Comparison of ENCODE assay signal across 23 mouse cellular contexts in the genomic region with DNA sequence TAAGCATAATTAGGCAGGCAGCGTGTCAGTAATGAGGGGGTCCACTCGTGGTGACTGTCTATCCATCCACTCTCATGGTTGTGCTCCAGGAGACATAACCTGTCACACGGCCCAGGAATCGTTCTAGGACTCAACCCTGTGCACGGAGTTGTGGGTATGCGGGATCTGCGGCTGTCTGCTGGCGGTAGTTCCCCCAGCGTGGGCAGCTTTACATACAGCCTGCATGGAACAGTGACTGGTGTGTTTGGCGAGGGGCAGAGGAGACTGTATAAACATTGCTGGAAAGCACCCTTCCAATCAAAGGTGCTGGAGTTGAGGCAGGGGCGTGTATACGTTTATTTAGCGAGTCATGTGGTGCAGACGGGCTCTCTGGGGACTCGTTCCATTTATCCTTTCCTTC. TPM values are rescaled to one million over a fixed set of nuclear protein-coding genes. Genes with fewer than 3 reads are reported as not detected.
A peak's percentile ranks its signal among the peaks of the same experiment; 100 is the strongest.
DNase-seq lines count a peak whose midpoint lies in the region; ATAC-seq and TF ChIP-seq lines count a peak whose summit lies in the region.
"Had no signal": no experiment of that assay in that cellular context is flagged by ENCODE, and none has a peak within 500 bp of the region (broad histone marks: within the 10 kb centered on the region; RNA-seq: fewer than 3 reads in every experiment).

No protein-coding gene starts in this region.

- no peak for TF ChIP-seq CTCF in hindbrain, postnatal 0 days (IDR thresholded peaks at IDR 0.05; ENCODE audit: low read depth)

- 76% methylated on average over 15 of the region's 15 CpGs for WGBS in hindbrain, postnatal 0 days
- WGBS in hindbrain, embryonic 12.5 days: 66% methylated on average over 15 of the region's 15 CpGs
- WGBS in lung, embryonic 16.5 days: 24% methylated on average over 15 of the region's 15 CpGs
- 69% methylated on average over 15 of the region's 15 CpGs for WGBS in midbrain, embryonic 13.5 days
- WGBS in stomach, embryonic 16.5 days: 31% methylated on average over 15 of the region's 15 CpGs

- H3K9ac ChIP-seq in hindbrain, postnatal 0 days (replicated peaks; ENCODE audit: low read length): no peak overlapping the region
- no peak overlapping the region for H3K9ac ChIP-seq in hindbrain, embryonic 12.5 days
- H3K9ac ChIP-seq in lung, embryonic 16.5 days (ENCODE audit: low read length): no peak overlapping the region
- H3K9ac ChIP-seq in midbrain, embryonic 13.5 days (replicated peaks): no peak overlapping the region
- H3K9ac ChIP-seq in stomach, embryonic 16.5 days (ENCODE audit: low read length): no peak overlapping the region
- H3K9ac ChIP-seq: hindbrain, embryonic 15.5 days; limb, embryonic 13.5 days; liver, embryonic 14.5 days had no signal

- H3K9me3 ChIP-seq in hindbrain, postnatal 0 days (ENCODE audit: low read length): no peaks in the 10 kb centered on the region
- no peaks in the 10 kb centered on the region for H3K9me3 ChIP-seq in hindbrain, embryonic 12.5 days (replicated peaks)
- H3K9me3 ChIP-seq in lung, embryonic 16.5 days (ENCODE audit: control insufficient read depth, low read length): no peaks in the 10 kb centered on the region
- H3K9me3 ChIP-seq in midbrain, embryonic 13.5 days: no peaks in the 10 kb centered on the region
- H3K9me3 ChIP-seq in stomach, embryonic 16.5 days (replicated peaks; ENCODE audit: control insufficient read depth, low read length): no peaks in the 10 kb centered on the region
- H3K9me3 ChIP-seq: G1E; hindbrain, embryonic 15.5 days; limb, embryonic 13.5 days had no signal

- no peak for ATAC-seq in hindbrain, postnatal 0 days
- no peak for ATAC-seq in hindbrain, embryonic 12.5 days (ENCODE audit: low FRiP score)
- ATAC-seq in lung, embryonic 16.5 days (ENCODE audit: low read depth): peak; percentile 24; the same call in 1 of the 2 replicates
- peak; percentile 64 for ATAC-seq in midbrain, embryonic 13.5 days
- ATAC-seq in stomach, embryonic 16.5 days (ENCODE audit: insufficient read depth, low FRiP score): no peak
- ATAC-seq in erythroblast, adult 5-6 weeks (replicated peaks; ENCODE audit: low FRiP score, poor library complexity, severe bottlenecking): no peak

- H3K4me1 ChIP-seq in hindbrain, postnatal 0 days (ENCODE audit: insufficient read depth, low read length): 0 out of 2 replicates have a peak, but pooled peaks cover 1% of the 10 kb centered on the region
- H3K4me1 ChIP-seq in hindbrain, embryonic 12.5 days: peaks cover 3% of the 10 kb centered on the region
- peaks cover 5% of the 10 kb centered on the region; the same call in 1 of the 2 replicates for H3K4me1 ChIP-seq in lung, embryonic 16.5 days (replicated peaks; ENCODE audit: control insufficient read depth, insufficient read depth, low read length)
- peaks cover 25% of the 10 kb centered on the region; the same call in 1 of the 2 replicates for H3K4me1 ChIP-seq in midbrain, embryonic 13.5 days (replicated peaks)
- no peaks in the 10 kb centered on the region; the same call in 1 of the 2 replicates for H3K4me1 ChIP-seq in stomach, embryonic 16.5 days (ENCODE audit: control insufficient read depth, insufficient read depth, low read length)

- peak; percentile 20 for DNase-seq in hindbrain, postnatal 0 days (ENCODE audit: low spot score)
- DNase-seq in lung, postnatal 10 days: no peak
- DNase-seq in adrenal gland, postnatal 10 days: no peak
- DNase-seq: adrenal gland, postnatal 36 days; cerebellum, adult 18-20 months; cerebellum, postnatal 36 days; gastrocnemius, postnatal 14 days; heart, adult 2 months; heart, postnatal 36 days; kidney, adult 8-10 months; kidney, postnatal 4 days; lung, postnatal 4 days; right cerebral cortex, adult 18-20 months; thymus, adult 2 months had no signal

- H3K27me3 ChIP-seq in hindbrain, postnatal 0 days (ENCODE audit: insufficient read depth, low read length): no peaks in the 10 kb centered on the region
- H3K27me3 ChIP-seq in hindbrain, embryonic 12.5 days: no peaks in the 10 kb centered on the region
- H3K27me3 ChIP-seq in lung, embryonic 16.5 days (ENCODE audit: control insufficient read depth, insufficient read depth, low read depth, low read length): no peaks in the 10 kb centered on the region
- H3K27me3 ChIP-seq in midbrain, embryonic 13.5 days: no peaks in the 10 kb centered on the region
- H3K27me3 ChIP-seq in stomach, embryonic 16.5 days (ENCODE audit: control insufficient read depth, insufficient read depth, low read length): no peaks in the 10 kb centered on the region
- H3K27me3 ChIP-seq: hindbrain, embryonic 15.5 days; limb, embryonic 13.5 days had no signal

- H3K36me3 ChIP-seq in hindbrain, postnatal 0 days (ENCODE audit: insufficient read depth, low read length): no peaks in the 10 kb centered on the region
- no peaks in the 10 kb centered on the region for H3K36me3 ChIP-seq in hindbrain, embryonic 12.5 days
- no peaks in the 10 kb centered on the region for H3K36me3 ChIP-seq in lung, embryonic 16.5 days (ENCODE audit: control insufficient read depth, insufficient read depth, low read length)
- H3K36me3 ChIP-seq in midbrain, embryonic 13.5 days: no peaks in the 10 kb centered on the region
- H3K36me3 ChIP-seq in stomach, embryonic 16.5 days (ENCODE audit: control insufficient read depth, insufficient read depth, low read length): no peaks in the 10 kb centered on the region
- H3K36me3 ChIP-seq: G1E; hindbrain, embryonic 15.5 days; limb, embryonic 13.5 days had no signal

- H3K27ac ChIP-seq in hindbrain, postnatal 0 days: no peak overlapping the region
- no peak overlapping the region for H3K27ac ChIP-seq in hindbrain, embryonic 12.5 days
- H3K27ac ChIP-seq in lung, embryonic 16.5 days (ENCODE audit: low read length): no peak overlapping the region
- H3K27ac ChIP-seq in midbrain, embryonic 13.5 days: no peak overlapping the region
- H3K27ac ChIP-seq in stomach, embryonic 16.5 days (ENCODE audit: low read length): no peak overlapping the region
- H3K27ac ChIP-seq: heart, adult 2 months; hindbrain, embryonic 15.5 days; limb, embryonic 13.5 days; liver, embryonic 14.5 days had no signal

- H3K4me2 ChIP-seq in hindbrain, postnatal 0 days (ENCODE audit: low read depth, low read length): no peak overlapping the region
- no peak overlapping the region for H3K4me2 ChIP-seq in hindbrain, embryonic 12.5 days (replicated peaks)
- H3K4me2 ChIP-seq in lung, embryonic 16.5 days (ENCODE audit: low read depth, low read length): peak overlapping the region; percentile 42
- H3K4me2 ChIP-seq in midbrain, embryonic 13.5 days (replicated peaks): no peak overlapping the region
- peak overlapping the region; percentile 32 for H3K4me2 ChIP-seq in stomach, embryonic 16.5 days (ENCODE audit: low read depth, low read length)
- H3K4me2 ChIP-seq: hindbrain, embryonic 15.5 days; limb, embryonic 13.5 days had no signal

- H3K4me3 ChIP-seq in hindbrain, postnatal 0 days (ENCODE audit: low read length): no peak overlapping the region
- H3K4me3 ChIP-seq in hindbrain, embryonic 12.5 days: no peak overlapping the region
- no peak overlapping the region for H3K4me3 ChIP-seq in lung, embryonic 16.5 days (ENCODE audit: low read length)
- no peak overlapping the region for H3K4me3 ChIP-seq in midbrain, embryonic 13.5 days (replicated peaks)
- H3K4me3 ChIP-seq in stomach, embryonic 16.5 days (replicated peaks; ENCODE audit: low read length): no peak overlapping the region
- H3K4me3 ChIP-seq: heart, adult 2 months; hindbrain, embryonic 15.5 days; limb, embryonic 13.5 days had no signal

RNA-seq across cellular contexts. Expression of gene St6galnac5, which starts 58.5 kb away (rescaled TPM):
- total RNA-seq in hindbrain, postnatal 0 days (2014; rRNA removed): 12.4 and 18.5 TPM in 2 replicates
- polyA plus RNA-seq in hindbrain, postnatal 0 days (2015; fragmentation: Nextera tagmentation; extraction: Ambion mirVana): 12.8 and 12.9 TPM in 2 replicates
- polyA plus RNA-seq in hindbrain, embryonic 12.5 days (2016; fragmentation: Nextera tagmentation; extraction: Ambion mirVana): 8.4 and 9.1 TPM in 2 replicates
- 0.62 and 1.1 TPM in 2 replicates for polyA plus RNA-seq in lung, embryonic 16.5 days (2015; fragmentation: Nextera tagmentation; extraction: Ambion mirVana)
- 15.3 and 17.8 TPM in 2 replicates for polyA plus RNA-seq in midbrain, embryonic 13.5 days (2015; fragmentation: Nextera tagmentation; extraction: Ambion mirVana)
- 0.95 and 1.5 TPM in 2 replicates for polyA plus RNA-seq in stomach, embryonic 16.5 days (2015; fragmentation: Nextera tagmentation; extraction: Ambion mirVana)
- total RNA-seq in erythroblast, adult 5-6 weeks (2015; ENCODE audit: low replicate concordance): not detected in 2 replicates
- not detected in 2 replicates for total RNA-seq in erythroblast, adult 5-6 weeks (2017; ENCODE audit: low replicate concordance)
- total RNA-seq in adrenal gland, postnatal 10 days (2021): 1 to 10 TPM; 1.5 to 3.7 TPM
- total RNA-seq: heart, adult 2 months; heart, postnatal 36 days had no signal
- polyA plus RNA-seq: G1E had no signal

Comparison
In these comparisons a context has a peak if more than half of its experiments do, and no peak if none do; other contexts are left out.
1. ATAC-seq: peak in lung, embryonic 16.5 days (single experiment) and midbrain, embryonic 13.5 days (single experiment); none in hindbrain, postnatal 0 days (single experiment), hindbrain, embryonic 12.5 days (single experiment), stomach, embryonic 16.5 days (single experiment) and erythroblast, adult 5-6 weeks (single experiment).
2. H3K4me2 ChIP-seq: peak in lung, embryonic 16.5 days (single experiment) and stomach, embryonic 16.5 days (single experiment); none in hindbrain, postnatal 0 days (single experiment), hindbrain, embryonic 12.5 days (single experiment) and midbrain, embryonic 13.5 days (single experiment).